Mouse (Mus musculus) liver, embryonic 11.5 days (tissue): ENCODE measurements around the gene Csf3. TPM values are rescaled to one million over a fixed set of nuclear protein-coding genes. Genes with fewer than 3 reads are reported as not detected.

Source experiments
- ATAC-seq: fragments of 200-750 bp; cut with Nextera tagmentation; replicated peaks from 2 replicates; pipeline ENCODE4 v1.8.0; 2017; ENCODE audit warnings: moderate number of reproducible peaks, mild to moderate bottlenecking, moderate TSS enrichment, moderate library complexity; ENCODE audit not compliant: low FRiP score
- DNase-seq: peaks from one replicate; pipeline ENCODE4 v3.0.0-alpha.2; 2017; ENCODE audit warnings: low spot score
- H3K27ac ChIP-seq: fragments of 300-500 bp; sonication (generic); 2 replicates; pipeline ENCODE4 v1.5.1; 2014; ENCODE audit warnings: mild to moderate bottlenecking, low read depth, low read length, control low read depth
- H3K27me3 ChIP-seq: fragments of 300-500 bp; sonication (generic); replicated peaks from 2 replicates; pipeline ENCODE4 v1.6.1; 2014; ENCODE audit warnings: low read length, mixed read lengths; ENCODE audit not compliant: control insufficient read depth, insufficient read depth
- H3K36me3 ChIP-seq: fragments of 300-500 bp; sonication (generic); 2 replicates; pipeline ENCODE4 v1.6.1; 2014; ENCODE audit warnings: mild to moderate bottlenecking, low read length, moderate library complexity, mixed read lengths; ENCODE audit not compliant: control insufficient read depth, insufficient read depth
- H3K4me1 ChIP-seq: fragments of 300-500 bp; sonication (generic); replicated peaks from 2 replicates; pipeline ENCODE4 v1.6.1; 2014; ENCODE audit warnings: low read length, mixed read lengths; ENCODE audit not compliant: control insufficient read depth, insufficient read depth
- H3K4me2 ChIP-seq: fragments of 300-500 bp; sonication (generic); 2 replicates; pipeline ENCODE4 v1.6.1; 2014; ENCODE audit warnings: mild to moderate bottlenecking, control low read depth, moderate library complexity
- H3K4me3 ChIP-seq: fragments of 300-500 bp; sonication (generic); 2 replicates; pipeline ENCODE4 v1.5.1; 2014; ENCODE audit warnings: low read depth, low read length, control low read depth
- H3K9ac ChIP-seq: fragments of 300-500 bp; sonication (generic); 2 replicates; pipeline ENCODE4 v1.6.1; 2014; ENCODE audit warnings: low read depth, low read length, control low read depth
- H3K9me3 ChIP-seq: fragments of 300-500 bp; sonication (generic); 2 replicates; pipeline ENCODE4 v1.6.1; 2016; ENCODE audit warnings: low read length, inconsistent platforms, mixed read lengths; ENCODE audit not compliant: control insufficient read depth
- WGBS: fragments of 180-500 bp; shearing (Covaris S2); extraction: QIAGEN DNeasy Blood & Tissue Kit; methylation state at CpG from one replicate; pipeline ENCODE4 v1.1.7; 2014; 5-methylcytosine and 5-hydroxymethylcytosine counted together
- polyA plus RNA-seq: library from polyadenylated mRNA; unstranded; fragments of >200 nt; fragmentation: Nextera tagmentation; extraction: Ambion mirVana; gene quantifications from 2 replicates; pipeline ENCODE4 v1.2.1, GENCODE M21; 2014

Csf3 gene
- polyA plus RNA-seq, 1 experiment from 2014 or later, result not detected

GRCm38 (mm10) chr11:98740026-98740392 is 38.9 kb downstream of the Csf3 start:
- Histone ChIP-seq H3K4me1 (peaks cover 54% of the 10 kb centered on the region), H3K27ac (peak overlapping the region; percentile 80), H3K4me3 (peak overlapping the region; percentile 94), H3K9me3 (no peaks in the 10 kb centered on the region), H3K27me3 (no peaks in the 10 kb centered on the region), H3K4me2 (peak overlapping the region; percentile 98), H3K9ac (peak overlapping the region; percentile 96), H3K36me3 (no peaks in the 10 kb centered on the region)
- 20% methylated on average over 8 of the region's 8 CpGs for WGBS
- peak; percentile 19; the same call in 1 of the 2 replicates for ATAC-seq
- DNase-seq, result no peak

GRCm38 (mm10) chr11:98740393-98741050 is 39.5 kb downstream of the Csf3 start, which contains the start of gene Thra:
Gene Thra, plus strand, starts transcription at chr11:98740638.
- H3K4me2 ChIP-seq, result peak within 1 kb of the TSS; percentile 98
- 2% methylated on average over 22 of the region's 22 CpGs for WGBS
- H3K9ac ChIP-seq, result peak within 1 kb of the TSS; percentile 96
- no peaks in the 10 kb centered on the region for H3K27me3 ChIP-seq
- peak; percentile 86 for DNase-seq
- peak within 1 kb of the TSS; percentile 80 for H3K27ac ChIP-seq
- ATAC-seq, result peak; percentile 83
- H3K9me3 ChIP-seq, result no peaks in the 10 kb centered on the region
- no peaks in the 10 kb centered on the region for H3K36me3 ChIP-seq
- peak within 1 kb of the TSS; percentile 94 for H3K4me3 ChIP-seq
- H3K4me1 ChIP-seq, result peaks cover 58% of the 10 kb centered on the region

GRCm38 (mm10) chr11:98741051-98741620 is 40.1 kb downstream of the Csf3 start:
- no peak for ATAC-seq
- peak overlapping the region; percentile 94 for H3K4me3 ChIP-seq
- H3K27ac ChIP-seq, result peak overlapping the region; percentile 80
- H3K9ac ChIP-seq, result peak overlapping the region; percentile 96
- H3K9me3 ChIP-seq, result no peaks in the 10 kb centered on the region
- H3K36me3 ChIP-seq, result no peaks in the 10 kb centered on the region
- 0% methylated on average over 17 of the region's 17 CpGs for WGBS
- DNase-seq, result no peak
- H3K4me2 ChIP-seq, result peak overlapping the region; percentile 98
- no peaks in the 10 kb centered on the region for H3K27me3 ChIP-seq
- peaks cover 64% of the 10 kb centered on the region for H3K4me1 ChIP-seq

- peak overlapping the region; percentile 80 for H3K27ac ChIP-seq
- under 1% methylated on average over 76 of the region's 86 CpGs for WGBS
- no peaks in the 10 kb centered on the region for H3K27me3 ChIP-seq
- H3K36me3 ChIP-seq, result no peaks in the 10 kb centered on the region
- H3K4me3 ChIP-seq, result peak overlapping the region; percentile 94
- peaks cover 71% of the 10 kb centered on the region for H3K4me1 ChIP-seq
- H3K4me2 ChIP-seq, result peak overlapping the region; percentile 98
- peak overlapping the region; percentile 96 for H3K9ac ChIP-seq
- DNase-seq (peak; percentile 87), ATAC-seq (peak; percentile 74)
- no peaks in the 10 kb centered on the region for H3K9me3 ChIP-seq
Measured at GRCm38 (mm10) chr11:98741622-98742396, 40.7 kb downstream of the Csf3 start.

- Histone ChIP-seq H3K4me2 (peak overlapping the region; percentile 98), H3K9me3 (no peaks in the 10 kb centered on the region), H3K36me3 (no peaks in the 10 kb centered on the region), H3K27ac (peak overlapping the region; percentile 80), H3K4me1 (peaks cover 77% of the 10 kb centered on the region), H3K4me3 (peak overlapping the region; percentile 94), H3K27me3 (no peaks in the 10 kb centered on the region), H3K9ac (peak overlapping the region; percentile 96)
- 5% methylated on average over 21 of the region's 21 CpGs for WGBS
- DNase-seq (no peak), ATAC-seq (no peak)
Measured at GRCm38 (mm10) chr11:98742397-98743291, 41.6 kb downstream of the Csf3 start.

GRCm38 (mm10) chr11:98743655-98744345 is 42.7 kb downstream of the Csf3 start:
- H3K4me2 ChIP-seq, result peak overlapping the region; percentile 98
- DNase-seq (no peak), ATAC-seq (no peak)
- no peaks in the 10 kb centered on the region for H3K36me3 ChIP-seq
- H3K4me1 ChIP-seq, result peaks cover 81% of the 10 kb centered on the region
- no peak overlapping the region; the same call in none of the 2 replicates for H3K9ac ChIP-seq
- H3K4me3 ChIP-seq, result peak overlapping the region; percentile 94
- H3K9me3 ChIP-seq, result no peaks in the 10 kb centered on the region
- peak overlapping the region; percentile 80 for H3K27ac ChIP-seq
- no peaks in the 10 kb centered on the region for H3K27me3 ChIP-seq
- WGBS, result 12% methylated on average over 9 of the region's 9 CpGs

- peak overlapping the region; percentile 94 for H3K4me3 ChIP-seq
- no peak for ATAC-seq
Measured at GRCm38 (mm10) chr11:98744456-98745019, 43.5 kb downstream of the Csf3 start.

More at GRCm38 (mm10) chr11:98744456-98745019, 43.5 kb downstream of the Csf3 start:
- Histone ChIP-seq H3K27ac (peak overlapping the region; percentile 80), H3K4me1 (peaks cover 82% of the 10 kb centered on the region), H3K36me3 (no peaks in the 10 kb centered on the region), H3K27me3 (no peaks in the 10 kb centered on the region), H3K9ac (peak overlapping the region; percentile 23; the same call in 1 of the 2 replicates), H3K4me2 (peak overlapping the region; percentile 98), H3K9me3 (no peaks in the 10 kb centered on the region)
- WGBS, result 50% methylated on average over 7 of the region's 7 CpGs
- no peak for DNase-seq
